Mouse (Mus musculus) ES-E14 (cell line): ENCODE data around the gene Trappc6a.

Experiments
- CHD2 ChIP-seq: IDR thresholded peaks from 2 replicates; pipeline ENCODE4 v1.6.1; 2014; ENCODE audit warnings: mild to moderate bottlenecking, low read depth, low read length, inconsistent platforms
- HCFC1 ChIP-seq: IDR thresholded peaks from 2 replicates; pipeline ENCODE4 v1.6.1; 2012; ENCODE audit warnings: low read length, inconsistent platforms, borderline replicate concordance; ENCODE audit not compliant: insufficient read depth

DNA sequence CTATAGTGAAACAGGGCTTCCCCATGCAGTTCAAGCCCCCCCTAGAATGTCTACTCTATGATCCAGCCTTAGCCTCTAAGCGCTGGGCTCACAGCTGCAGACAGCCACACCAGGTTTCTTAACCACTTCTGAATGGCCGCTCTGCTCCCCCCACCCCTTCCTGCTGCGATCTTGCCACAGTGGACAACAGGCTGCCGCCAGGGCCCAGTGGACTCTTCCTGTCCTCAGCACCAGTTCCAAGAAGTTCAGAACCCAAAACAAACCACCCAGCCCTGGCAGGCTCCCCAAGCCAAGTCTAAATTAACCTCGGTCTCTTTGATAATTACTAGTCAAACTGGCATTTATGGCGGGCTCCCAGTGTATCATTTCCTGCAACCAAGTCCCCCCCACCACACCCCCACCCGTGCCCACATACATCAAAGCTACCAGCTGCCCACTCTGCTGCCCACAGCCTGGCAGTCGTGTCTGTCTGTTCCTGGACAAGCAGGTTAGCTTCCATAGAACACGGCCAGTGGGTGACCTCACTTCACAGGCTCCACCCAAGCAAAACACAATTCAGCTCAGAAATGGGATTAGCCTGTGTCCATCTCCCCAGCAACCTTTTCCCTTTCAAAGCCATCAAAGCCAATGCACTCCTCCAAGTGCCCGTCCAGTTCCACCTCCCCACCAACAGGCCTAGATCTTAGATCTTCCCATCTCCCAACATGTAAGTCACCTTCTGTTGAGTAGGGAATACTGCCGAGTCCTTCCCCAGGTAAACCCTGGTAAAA is 52.5 kb downstream of the Trappc6a start:
- TF ChIP-seq CHD2 = no peak
- no peak for TF ChIP-seq HCFC1
